Mouse (Mus musculus): ENCODE data around the gene Hist1h3e.
"Not testable (repeated sequence)": the region's sequence is repeated elsewhere in the genome, so short reads cannot be mapped to it uniquely, and the experiment has no call there.

Gene Hist1h3e

DNA sequence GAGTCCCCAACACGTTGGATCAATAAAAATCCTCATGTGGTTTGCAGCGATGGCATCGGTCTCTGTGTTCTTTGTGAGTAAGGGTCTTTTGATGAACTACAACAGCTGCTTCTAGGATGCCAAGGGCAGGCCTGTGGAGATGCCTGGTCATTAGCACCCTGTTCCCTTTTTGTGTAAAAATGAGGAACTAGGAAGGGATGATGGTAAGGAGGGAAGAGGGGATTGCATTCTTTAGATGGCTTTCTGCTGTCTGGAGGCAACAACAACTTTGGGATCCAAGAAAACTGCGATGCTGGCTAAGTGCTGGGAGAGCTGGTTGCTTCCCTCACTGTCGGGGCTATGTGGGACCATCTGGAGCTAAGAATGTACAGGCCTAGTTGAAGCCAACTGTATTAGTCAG is 23.9 kb downstream of the Hist1h3e start:
- no peak for DNase-seq (ENCODE audit: low read depth, low spot score)

DNA sequence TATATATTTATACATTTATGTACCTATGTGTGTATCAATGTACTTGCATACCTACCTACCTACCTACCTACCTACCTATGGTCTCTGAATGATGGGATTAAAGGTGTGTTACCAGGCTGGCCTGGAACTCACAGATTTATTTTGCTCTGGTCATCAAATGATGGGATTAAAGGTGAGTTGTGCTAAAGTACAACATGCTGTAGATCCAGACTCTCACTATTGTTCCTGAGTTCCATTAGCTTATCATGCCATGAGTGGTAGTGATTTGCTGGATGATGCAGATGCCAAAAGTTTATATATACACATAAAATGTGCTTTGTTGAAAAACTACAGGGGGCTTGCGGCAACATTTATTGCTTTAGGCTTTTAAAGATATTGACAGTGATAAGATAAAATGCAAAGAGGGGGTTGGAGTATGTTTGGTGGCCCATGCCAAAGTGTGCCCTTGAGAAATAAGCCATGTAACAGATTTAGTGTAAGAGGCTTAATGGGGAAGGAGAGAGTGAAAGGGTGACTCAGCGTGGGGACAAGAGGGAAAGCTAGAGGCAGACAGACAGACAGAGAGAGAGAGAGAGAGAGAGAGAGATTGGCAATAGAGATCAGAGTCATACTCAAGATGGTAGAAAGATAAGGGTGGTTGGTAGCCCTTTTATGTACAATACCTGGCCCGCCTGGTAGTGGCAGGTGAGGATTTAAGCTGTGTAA is 25.0 kb downstream of the Hist1h3e start:
- DNase-seq (ENCODE audit: low read depth, low spot score): no peak

DNA sequence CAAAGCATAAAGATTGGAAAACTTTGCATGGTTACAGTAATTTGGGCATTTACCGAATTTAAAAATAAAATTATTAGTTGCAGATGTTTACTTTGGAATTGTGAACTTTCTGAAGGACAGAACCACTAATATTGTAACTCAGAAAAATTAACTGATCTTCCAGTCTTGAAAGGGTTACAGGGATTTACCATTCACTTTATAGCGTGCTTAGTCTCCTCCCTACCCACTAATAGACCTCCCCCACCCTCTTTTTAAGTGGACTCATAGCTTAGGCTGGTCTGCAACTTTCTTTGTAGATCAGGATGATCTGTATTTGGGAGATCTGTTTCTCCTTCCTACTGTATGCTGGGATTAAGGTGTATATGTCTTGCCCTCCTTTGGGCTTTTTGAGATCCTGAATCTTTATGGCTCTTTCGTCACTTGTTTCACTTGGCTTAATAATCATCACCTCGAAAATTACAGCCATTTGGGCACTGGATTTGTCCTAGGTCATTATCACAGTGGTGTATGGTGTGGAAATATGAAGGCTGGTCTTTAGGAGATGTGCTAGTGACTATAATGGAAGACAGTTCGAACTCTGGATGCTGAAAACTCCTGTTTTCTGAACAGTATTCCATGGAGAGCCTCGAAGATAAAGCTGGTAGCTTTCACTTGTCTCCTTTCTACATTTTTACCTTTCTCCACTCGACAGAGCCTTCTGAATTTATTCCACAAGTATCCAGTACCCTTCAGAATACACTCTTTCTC is 25.9 kb downstream of the Hist1h3e start:
- no peak for DNase-seq (ENCODE audit: low read depth, low spot score)

DNA sequence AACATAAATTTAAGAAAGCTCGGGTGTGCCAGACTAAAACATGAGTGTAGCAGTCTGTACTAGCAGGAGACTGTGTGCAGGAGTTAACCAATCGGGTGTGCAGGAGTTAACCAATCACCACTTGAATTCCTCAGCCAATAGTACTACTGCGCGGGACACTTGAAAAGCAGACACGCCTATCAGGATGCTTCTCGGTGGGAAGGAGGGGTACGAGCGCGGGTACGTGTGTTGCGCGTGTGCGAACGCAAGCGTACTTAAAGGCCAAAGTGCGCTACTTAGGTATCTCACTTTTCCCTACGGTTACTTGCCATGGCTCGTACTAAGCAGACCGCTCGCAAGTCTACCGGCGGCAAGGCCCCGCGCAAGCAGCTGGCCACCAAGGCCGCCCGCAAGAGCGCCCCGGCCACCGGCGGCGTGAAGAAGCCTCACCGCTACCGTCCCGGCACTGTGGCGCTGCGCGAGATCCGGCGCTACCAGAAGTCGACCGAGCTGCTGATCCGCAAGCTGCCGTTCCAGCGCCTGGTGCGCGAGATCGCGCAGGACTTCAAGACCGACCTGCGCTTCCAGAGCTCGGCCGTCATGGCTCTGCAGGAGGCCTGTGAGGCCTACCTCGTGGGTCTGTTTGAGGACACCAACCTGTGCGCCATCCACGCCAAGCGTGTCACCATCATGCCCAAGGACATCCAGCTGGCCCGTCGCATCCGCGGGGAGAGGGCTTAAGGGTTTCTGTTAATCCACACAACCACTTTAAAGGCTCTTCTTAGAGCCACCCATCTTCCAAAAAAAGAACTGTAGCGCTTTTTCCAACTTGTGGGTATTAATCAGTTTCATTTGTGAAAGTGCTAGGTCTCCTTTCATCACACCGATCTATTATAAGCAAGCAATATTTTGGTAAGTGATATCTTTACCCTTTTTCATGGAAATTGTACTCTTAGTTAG is 26.8 kb downstream of the Hist1h3e start, which contains the start of gene Hist1h3g:
Gene Hist1h3g, plus strand, starts transcription at position 286 of the 939 bp plus-strand sequence.
- peak; percentile 93 for DNase-seq (ENCODE audit: low read depth, low spot score)

DNA sequence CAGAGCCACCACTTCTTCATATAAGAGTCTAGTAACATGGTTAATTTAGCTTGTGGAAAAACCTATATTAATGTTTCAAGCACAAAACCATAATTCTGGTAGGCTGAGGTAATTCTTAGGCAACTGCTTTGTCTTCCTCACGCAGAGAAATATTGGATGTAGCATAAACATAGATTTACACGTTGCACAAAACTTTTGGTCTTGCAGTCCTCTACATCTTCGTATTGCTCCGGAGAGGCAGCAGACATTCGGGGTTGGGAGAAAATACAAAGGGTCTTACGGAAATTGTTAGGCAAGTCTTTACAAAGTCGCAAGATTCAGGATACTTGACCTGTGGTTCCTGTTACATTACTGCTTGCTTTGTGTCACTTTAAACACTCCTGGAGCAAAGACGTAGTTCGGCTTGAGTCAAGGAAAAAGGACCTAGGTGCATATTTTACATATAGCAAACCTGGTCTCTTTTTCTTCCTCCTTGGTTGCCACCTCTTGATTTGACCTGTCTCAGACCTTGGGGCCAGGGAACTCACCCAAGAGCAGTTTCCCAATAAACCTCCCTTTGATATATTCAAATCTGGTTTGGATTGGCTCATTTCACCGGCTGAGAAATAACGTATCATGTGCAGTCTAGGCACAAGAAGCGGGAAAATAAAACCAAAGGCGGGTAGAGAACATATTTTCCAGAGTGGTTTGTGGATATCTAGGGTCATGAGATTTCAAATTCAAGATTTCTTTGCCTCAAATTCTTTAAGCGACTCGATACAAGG is 27.6 kb downstream of the Hist1h3e start:
- no peak for DNase-seq (ENCODE audit: low read depth, low spot score)

DNA sequence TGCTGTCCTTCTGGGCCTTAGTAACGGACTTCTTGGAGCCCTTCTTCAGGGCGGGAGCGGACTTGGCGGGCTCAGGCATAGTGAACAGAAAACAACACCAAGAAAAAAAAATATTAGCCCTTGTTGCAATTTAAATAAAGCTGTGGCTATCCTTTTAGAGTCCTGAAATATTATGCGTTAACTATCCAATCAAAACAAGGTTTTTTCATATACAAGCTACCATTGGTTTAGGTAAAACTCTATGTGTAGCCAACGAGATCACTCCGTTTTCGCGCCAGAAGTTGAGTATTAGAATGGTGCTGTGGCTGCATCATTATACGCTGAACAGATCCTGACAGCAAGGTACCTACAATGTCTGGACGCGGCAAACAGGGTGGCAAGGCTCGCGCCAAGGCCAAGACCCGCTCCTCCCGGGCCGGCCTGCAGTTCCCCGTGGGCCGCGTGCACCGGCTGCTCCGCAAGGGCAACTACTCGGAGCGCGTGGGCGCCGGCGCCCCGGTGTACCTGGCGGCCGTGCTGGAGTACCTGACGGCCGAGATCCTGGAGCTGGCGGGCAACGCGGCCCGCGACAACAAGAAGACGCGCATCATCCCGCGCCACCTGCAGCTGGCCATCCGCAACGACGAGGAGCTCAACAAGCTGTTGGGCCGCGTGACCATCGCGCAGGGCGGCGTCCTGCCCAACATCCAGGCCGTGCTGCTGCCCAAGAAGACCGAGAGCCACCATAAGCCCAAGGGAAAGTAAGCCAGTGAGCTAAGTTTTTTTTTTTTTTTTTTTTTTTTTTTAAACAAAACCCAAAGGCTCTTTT is 28.4 kb downstream of the Hist1h3e start, which contains the start of gene Hist1h2af:
Gene Hist1h2af, plus strand, starts transcription at position 347 of the 808 bp plus-strand sequence.
- DNase-seq (ENCODE audit: low read depth, low spot score): not testable (repeated sequence)

DNA sequence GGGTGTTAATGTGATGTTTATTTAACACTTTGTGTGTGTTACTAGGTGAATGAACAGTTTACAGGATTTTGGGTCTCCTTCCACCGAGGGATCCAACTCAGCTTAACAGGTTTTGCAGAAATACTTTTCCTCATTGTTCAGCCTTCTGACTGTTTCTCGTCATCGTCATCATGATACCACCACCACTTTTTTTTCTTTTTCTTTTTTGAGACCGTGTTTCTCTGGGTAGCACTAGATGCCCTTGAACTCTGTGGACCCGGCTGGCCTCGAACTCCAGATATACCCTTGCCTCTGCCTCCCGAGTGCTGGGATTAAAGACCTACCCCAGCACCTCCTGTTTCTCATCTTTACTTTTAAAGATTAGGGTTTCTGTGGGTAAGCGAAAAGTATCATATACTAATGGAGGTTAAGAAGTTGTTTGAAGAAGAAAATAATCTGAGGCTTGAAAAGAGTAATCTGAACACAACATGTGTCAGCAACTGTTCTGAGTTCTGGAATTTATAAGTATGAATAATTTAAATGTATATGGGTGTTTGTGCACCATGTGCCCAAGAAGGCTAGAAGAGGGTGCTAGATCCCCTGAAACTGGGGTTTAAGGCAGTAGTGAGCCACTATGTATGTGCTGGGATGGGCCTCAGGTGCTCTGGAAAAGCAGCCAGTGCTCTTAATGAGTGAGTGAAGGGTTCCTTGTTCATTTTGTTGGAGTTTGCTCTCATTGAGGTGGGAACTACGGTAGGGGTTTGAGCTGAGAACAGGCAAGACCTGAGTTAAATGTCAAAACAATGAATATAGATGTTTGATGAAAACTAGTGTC is 29.7 kb downstream of the Hist1h3e start:
- no peak for DNase-seq (ENCODE audit: low read depth, low spot score)

DNA sequence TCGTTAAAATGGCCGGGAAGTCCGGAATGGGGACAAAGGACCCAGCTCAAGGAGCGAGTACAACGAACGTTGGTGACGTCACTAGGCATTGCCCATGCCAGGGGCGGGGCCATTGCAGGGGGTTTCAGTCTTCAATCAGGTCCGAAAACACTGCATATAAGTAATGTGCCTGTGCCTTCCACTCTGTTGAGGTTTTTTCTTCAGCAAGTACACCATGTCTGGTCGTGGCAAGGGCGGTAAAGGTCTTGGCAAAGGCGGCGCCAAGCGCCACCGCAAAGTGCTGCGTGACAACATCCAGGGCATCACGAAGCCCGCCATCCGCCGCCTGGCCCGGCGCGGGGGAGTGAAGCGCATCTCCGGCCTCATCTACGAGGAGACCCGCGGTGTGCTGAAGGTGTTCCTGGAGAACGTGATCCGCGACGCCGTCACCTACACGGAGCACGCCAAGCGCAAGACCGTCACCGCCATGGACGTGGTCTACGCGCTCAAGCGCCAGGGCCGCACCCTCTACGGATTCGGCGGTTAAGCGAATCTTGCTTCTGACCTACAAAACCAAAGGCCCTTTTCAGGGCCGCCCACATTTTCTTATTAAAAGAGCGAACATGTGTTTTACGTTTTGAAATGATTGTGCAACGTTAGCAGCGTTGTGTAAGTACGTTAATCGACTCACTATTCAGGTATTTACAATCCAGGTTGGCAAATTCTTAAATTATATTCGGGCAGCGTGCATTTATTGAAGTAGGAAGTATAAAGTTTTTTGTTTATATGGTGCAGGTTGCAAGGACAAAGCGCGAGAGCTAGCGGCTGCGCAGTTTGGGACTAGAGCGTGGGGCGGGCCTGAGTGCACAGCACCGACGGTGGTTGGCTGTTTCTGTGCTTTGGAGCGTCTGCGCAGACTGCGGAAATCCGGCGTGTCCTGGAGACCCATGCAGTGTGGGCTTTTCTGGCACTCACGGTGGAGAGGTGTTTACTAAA is 31.0 kb downstream of the Hist1h3e start, which contains the start of gene Hist1h4h:
Gene Hist1h4h, plus strand, starts transcription at position 150 of the 975 bp plus-strand sequence.
- DNase-seq (ENCODE audit: low read depth, low spot score): peak; percentile 95

DNA sequence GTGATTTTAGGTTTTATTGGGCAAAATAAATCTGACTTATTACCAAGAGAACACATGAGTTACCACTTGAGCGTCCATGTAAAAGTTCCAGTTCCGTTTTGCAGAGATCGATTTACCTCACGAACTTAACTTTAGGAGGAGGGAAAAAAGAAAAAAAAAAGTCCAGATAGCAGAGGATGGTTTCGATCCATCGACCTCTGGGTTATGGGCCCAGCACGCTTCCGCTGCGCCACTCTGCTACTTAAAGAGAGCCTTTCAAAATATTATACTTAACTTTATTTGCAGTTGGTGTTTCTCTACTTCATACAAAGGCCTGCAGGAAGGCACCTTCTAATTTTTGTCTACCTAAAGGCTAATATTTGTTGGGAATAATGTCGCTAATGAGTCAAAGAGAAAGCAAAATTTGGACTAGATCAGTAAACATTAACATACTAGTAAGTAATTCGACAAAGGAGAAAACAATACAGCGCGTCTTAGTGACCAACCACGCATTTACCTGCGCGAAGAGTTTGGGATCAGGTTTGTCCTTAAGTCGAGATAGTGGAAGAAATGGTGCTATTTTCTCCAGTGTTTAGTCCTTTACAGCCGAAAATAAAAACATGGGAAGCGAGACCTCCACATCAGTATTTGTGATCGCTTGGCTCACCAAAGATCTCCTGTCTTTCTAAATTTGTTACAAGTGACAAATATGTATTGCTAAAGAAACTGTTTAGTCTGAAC is 31.8 kb downstream of the Hist1h3e start:
- no peak for DNase-seq (ENCODE audit: low read depth, low spot score)

DNA sequence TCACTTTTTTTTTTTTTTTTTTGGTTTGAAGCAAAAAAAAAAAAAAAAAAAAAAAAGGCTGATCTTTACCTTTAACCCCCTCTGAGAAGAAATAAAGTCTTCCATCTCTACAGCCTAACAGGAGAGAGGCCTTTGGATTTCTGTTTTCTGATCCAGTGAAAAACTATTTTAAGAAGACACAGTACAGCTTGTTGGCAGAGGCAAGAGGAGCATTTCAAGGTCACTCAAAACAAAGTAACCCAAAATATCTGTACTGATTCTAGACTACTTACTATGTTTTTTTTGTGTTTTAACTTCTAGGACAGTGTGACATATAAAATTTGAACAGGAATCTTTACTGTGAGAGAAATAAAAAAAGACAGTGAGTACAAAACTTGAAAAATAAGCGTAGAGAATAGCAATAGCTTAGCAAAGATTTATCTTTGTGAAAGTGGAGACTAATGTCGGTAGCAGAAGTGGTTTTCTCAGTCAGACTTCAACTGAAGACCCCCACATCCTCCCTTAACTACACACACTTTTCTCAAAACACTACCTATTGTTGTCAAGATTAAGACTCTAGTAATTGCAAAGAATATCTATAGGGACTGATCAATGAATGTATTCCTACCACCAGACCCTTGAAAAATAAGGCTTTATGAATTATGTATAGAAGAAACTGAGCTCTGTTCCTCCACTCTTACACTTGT is 32.5 kb downstream of the Hist1h3e start:
- DNase-seq (ENCODE audit: low read depth, low spot score): no peak

DNA sequence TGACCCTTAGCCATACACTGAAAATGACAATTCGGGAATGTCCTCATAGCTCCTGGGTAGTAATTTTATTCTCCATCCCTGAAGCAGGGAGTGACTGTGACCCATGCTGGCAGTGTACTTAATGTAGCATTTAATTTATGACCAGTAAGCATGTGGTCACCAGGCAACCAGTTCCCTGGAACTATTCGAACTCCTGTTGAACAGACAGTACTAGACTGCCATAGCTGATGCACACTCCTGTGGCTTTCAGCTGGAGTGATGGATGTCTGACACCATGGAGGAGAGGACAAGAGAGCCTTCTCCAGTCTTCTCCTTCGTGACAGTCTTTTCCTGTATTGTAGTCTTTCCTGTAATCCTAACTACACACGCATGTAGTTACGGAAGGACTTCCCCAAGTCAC is 33.2 kb downstream of the Hist1h3e start:
- no peak for DNase-seq (ENCODE audit: low read depth, low spot score)

DNA sequence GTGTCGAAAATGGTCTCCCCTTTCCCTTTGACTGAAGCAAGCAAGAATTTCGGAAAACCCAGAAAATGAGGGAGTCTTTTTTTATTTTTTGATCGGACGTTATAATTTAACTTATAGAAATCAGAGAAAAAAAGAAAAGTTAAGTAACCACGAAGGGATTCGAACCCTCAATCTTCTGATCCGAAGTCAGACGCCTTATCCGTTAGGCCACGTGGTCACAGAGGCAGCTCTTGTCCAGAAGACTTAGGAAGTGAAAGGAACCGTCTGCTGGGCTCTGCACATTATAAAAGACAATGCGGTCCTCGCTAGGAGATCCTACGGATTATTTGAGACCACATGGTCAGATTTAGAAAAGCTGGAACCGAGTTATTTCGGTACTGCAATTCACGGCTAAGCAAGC is 35.9 kb downstream of the Hist1h3e start:
- no peak for DNase-seq (ENCODE audit: low read depth, low spot score)

DNA sequence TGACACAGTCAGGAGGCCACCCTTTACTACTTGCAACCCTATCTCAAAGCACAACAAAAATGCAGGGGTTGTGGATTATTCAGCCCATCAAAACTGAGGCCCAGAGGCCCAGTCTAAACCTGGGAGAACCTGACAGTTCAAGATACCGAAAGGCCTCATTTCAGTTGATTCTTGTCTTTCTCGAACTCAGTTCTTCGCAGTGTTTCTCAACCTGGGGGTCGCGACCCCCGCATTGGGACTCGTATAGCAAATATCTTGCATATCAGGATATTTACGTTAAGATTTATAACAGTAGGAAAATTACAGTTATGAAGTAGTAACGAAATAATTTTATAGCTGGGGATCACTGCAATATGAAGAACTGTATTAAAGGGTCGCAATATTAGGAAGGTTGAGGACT is 36.3 kb downstream of the Hist1h3e start:
- DNase-seq (ENCODE audit: low read depth, low spot score): no peak

DNA sequence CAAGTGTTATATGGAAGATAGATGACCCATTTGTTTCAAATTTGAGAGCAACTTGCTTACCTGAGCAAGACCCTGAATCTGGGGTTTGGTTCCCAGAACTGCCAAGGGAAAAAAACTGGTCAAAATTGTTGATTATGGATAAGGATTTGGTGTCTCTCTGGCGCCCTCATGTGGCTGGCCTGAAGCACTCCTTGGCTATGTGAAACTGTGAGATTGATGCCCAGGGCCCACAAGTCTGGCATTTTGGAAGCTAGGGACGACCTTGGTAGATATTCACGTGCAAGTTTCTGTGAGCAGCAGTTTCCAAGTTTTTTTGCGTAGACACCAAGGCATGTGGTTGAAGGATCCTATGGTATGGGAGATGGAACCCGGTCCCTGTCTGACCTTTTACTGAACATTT is 37.5 kb downstream of the Hist1h3e start:
- DNase-seq (ENCODE audit: low read depth, low spot score): no peak

DNA sequence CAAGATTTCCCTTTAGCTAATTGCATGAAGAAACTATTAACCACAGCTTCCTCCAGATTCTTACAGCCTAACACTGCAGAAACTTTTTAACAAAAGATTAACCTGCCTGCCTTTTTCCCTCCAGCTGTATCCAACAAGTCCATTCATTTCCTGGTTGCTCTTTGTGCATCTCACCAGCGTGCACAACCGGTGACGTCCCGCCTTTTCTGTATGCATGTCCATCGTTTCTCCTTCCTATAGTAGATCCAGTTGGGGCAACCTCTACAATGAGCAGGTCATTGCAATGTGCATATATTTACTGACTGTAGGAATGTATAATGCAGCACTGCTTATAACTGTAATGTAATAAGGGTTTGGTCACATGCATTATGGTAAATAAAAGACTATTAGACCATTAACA is 38.2 kb downstream of the Hist1h3e start:
- DNase-seq (ENCODE audit: low read depth, low spot score): no peak

DNA sequence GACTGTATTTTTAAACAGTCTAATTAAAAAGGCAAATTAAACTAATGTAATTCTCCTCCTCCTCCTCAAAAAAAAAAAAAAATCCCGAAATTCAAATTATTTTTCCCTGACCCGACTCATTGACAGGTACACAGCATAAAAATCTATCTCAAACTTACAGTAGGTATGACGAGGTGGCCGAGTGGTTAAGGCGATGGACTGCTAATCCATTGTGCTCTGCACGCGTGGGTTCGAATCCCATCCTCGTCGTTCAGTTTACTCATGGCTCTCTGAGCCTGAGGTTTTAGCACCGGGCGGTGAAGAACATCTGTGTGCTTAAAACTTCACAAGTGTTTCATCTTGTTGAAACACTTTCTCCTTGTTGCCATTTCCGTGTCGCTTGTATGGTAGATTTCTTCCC is 40.5 kb downstream of the Hist1h3e start:
- no peak for DNase-seq (ENCODE audit: low read depth, low spot score)

DNA sequence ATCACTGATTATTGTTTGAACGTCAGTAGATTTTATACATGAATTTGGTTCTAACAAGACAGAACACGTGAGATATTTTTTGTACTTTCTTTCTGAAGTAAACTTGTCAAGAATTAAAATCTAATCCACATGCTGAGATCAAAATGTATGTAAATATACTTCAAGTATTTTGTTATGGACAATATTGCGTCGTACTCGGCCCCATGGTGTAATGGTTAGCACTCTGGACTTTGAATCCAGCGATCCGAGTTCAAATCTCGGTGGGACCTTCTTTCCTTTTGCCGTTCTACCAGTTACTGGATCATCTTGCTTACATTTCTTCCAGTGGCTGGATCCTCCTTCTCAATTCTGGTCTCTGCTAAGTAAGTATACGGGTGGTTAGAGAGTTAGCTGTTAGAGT is 42.8 kb downstream of the Hist1h3e start:
- DNase-seq (ENCODE audit: low read depth, low spot score): no peak
